Mouse (Mus musculus) embryonic facial prominence, embryonic 10.5 days (tissue): ENCODE measurements around the gene Polr3c. TPM values are rescaled to one million over a fixed set of nuclear protein-coding genes. Genes with fewer than 3 reads are reported as not detected.
"Not testable (repeated sequence)": the region's sequence is repeated elsewhere in the genome, so short reads cannot be mapped to it uniquely, and the experiment has no call there.

Experiments used
- DNase-seq: peaks from one replicate; pipeline ENCODE4 v3.0.0-alpha.2; 2017; ENCODE audit warnings: low spot score
- H3K27ac ChIP-seq: fragments of 300-500 bp; sonication (generic); replicated peaks from 2 replicates; pipeline ENCODE4 v1.5.1; 2016; ENCODE audit warnings: mild to moderate bottlenecking
- H3K27me3 ChIP-seq: fragments of 300-500 bp; sonication (generic); replicated peaks from 2 replicates; pipeline ENCODE4 v1.6.1; 2016; ENCODE audit warnings: low read depth, mild to moderate bottlenecking; ENCODE audit not compliant: poor library complexity, severe bottlenecking
- H3K36me3 ChIP-seq: fragments of 300-500 bp; sonication (generic); replicated peaks from 2 replicates; pipeline ENCODE4 v1.6.1; 2016; ENCODE audit warnings: mild to moderate bottlenecking, moderate library complexity
- H3K4me1 ChIP-seq: fragments of 300-500 bp; sonication (generic); 2 replicates; pipeline ENCODE4 v1.6.1; 2016
- H3K4me3 ChIP-seq: fragments of 300-500 bp; sonication (generic); 2 replicates; pipeline ENCODE4 v1.5.1; 2016; ENCODE audit warnings: mild to moderate bottlenecking, moderate library complexity
- H3K9me3 ChIP-seq: fragments of 300-500 bp; sonication (generic); 2 replicates; pipeline ENCODE4 v1.6.1; 2016; ENCODE audit warnings: mild to moderate bottlenecking
- WGBS: fragments of 180-500 bp; shearing (Covaris S2); methylation state at CpG from one replicate; pipeline ENCODE4 v1.1.7; 2016; 5-methylcytosine and 5-hydroxymethylcytosine counted together
- polyA plus RNA-seq: library from polyadenylated mRNA; unstranded; fragments of >200 nt; fragmentation: Nextera tagmentation; extraction: Ambion mirVana; gene quantifications from 2 replicates; pipeline ENCODE4 v1.2.1, GENCODE M21; 2016

Polr3c gene
- polyA plus RNA-seq, 1 experiment from 2014 or later = 44.1 TPM

- Histone ChIP-seq H3K27ac (no peak overlapping the region), H3K4me1 (peaks cover 24% of the 10 kb centered on the region), H3K36me3 (no peaks in the 10 kb centered on the region), H3K4me3 (no peak overlapping the region), H3K9me3 (no peaks in the 10 kb centered on the region), H3K27me3 (peaks cover 27% of the 10 kb centered on the region)
- WGBS = 94% methylated on average over 5 of the region's 5 CpGs
- no peak for DNase-seq
Observed at GRCm38 (mm10) chr3:96668424-96669067, 58.9 kb downstream of the Polr3c start.

GRCm38 (mm10) chr3:96667316-96667715 lies 60.1 kb downstream of the Polr3c start:
- DNase-seq = no peak
- no peaks in the 10 kb centered on the region for H3K36me3 ChIP-seq
- WGBS = 42% methylated on average over 1 of the region's 1 CpGs

GRCm38 (mm10) chr3:96666916-96667315 lies 60.5 kb downstream of the Polr3c start:
- Histone ChIP-seq H3K27ac (no peak overlapping the region), H3K27me3 (peaks cover 24% of the 10 kb centered on the region), H3K4me1 (peaks cover 32% of the 10 kb centered on the region), H3K9me3 (no peaks in the 10 kb centered on the region), H3K36me3 (no peaks in the 10 kb centered on the region), H3K4me3 (no peak overlapping the region)
- WGBS = 95% methylated on average over 5 of the region's 5 CpGs
- DNase-seq = no peak

More at GRCm38 (mm10) chr3:96667316-96667715, 60.1 kb downstream of the Polr3c start:
- Histone ChIP-seq H3K9me3 (no peaks in the 10 kb centered on the region), H3K27ac (no peak overlapping the region), H3K27me3 (peaks cover 27% of the 10 kb centered on the region), H3K4me3 (no peak overlapping the region), H3K4me1 (peaks cover 32% of the 10 kb centered on the region)

- DNase-seq, H3K4me3 ChIP-seq, H3K27ac ChIP-seq, H3K36me3 ChIP-seq, H3K9me3 ChIP-seq: not testable (repeated sequence)
- Histone ChIP-seq H3K4me1 (peaks cover 32% of the 10 kb centered on the region), H3K27me3 (peaks cover 13% of the 10 kb centered on the region)
- WGBS = 85% methylated on average over 7 of the region's 7 CpGs
Observed at GRCm38 (mm10) chr3:96665732-96666363, 61.6 kb downstream of the Polr3c start.

- no peaks in the 10 kb centered on the region for H3K9me3 ChIP-seq
- peak overlapping the region; percentile 75 for H3K27ac ChIP-seq
- 8% methylated on average over 15 of the region's 18 CpGs for WGBS
- H3K27me3 ChIP-seq = peaks cover 6% of the 10 kb centered on the region; the same call in 1 of the 2 replicates
- H3K36me3 ChIP-seq = no peaks in the 10 kb centered on the region
- peaks cover 19% of the 10 kb centered on the region for H3K4me1 ChIP-seq
- DNase-seq = peak; percentile 90
- H3K4me3 ChIP-seq = peak overlapping the region; percentile 48
Observed at GRCm38 (mm10) chr3:96663432-96664239, 63.8 kb downstream of the Polr3c start.

GRCm38 (mm10) chr3:96662731-96663316 lies 64.6 kb downstream of the Polr3c start:
- DNase-seq = no peak
- Histone ChIP-seq H3K27ac (peak overlapping the region; percentile 75), H3K4me1 (peaks cover 19% of the 10 kb centered on the region), H3K36me3 (0 out of 2 replicates have a peak, but pooled peaks cover 1% of the 10 kb centered on the region), H3K4me3 (peak overlapping the region; percentile 48), H3K27me3 (peaks cover 6% of the 10 kb centered on the region; the same call in 1 of the 2 replicates), H3K9me3 (no peaks in the 10 kb centered on the region)
- 46% methylated on average over 8 of the region's 8 CpGs for WGBS

Other genes with a start within 250 kb of the Polr3c start
- 1.4 and 1.5 TPM in 2 replicates for gene Hfe2, start 202.5 kb downstream of the Polr3c start, polyA plus RNA-seq
- gene Txnip, start 169.7 kb downstream of the Polr3c start, polyA plus RNA-seq = 31.2 and 34.9 TPM in 2 replicates
- 1.6 and 1.9 TPM in 2 replicates for gene Gm16253, start 150.6 kb downstream of the Polr3c start, polyA plus RNA-seq
- gene Polr3gl, start 133.4 kb downstream of the Polr3c start, polyA plus RNA-seq = 30.0 and 33.1 TPM in 2 replicates
- gene Ankrd34a, start 131.0 kb downstream of the Polr3c start, polyA plus RNA-seq = 0.66 and 0.99 TPM in 2 replicates
- gene Lix1l, start 126.5 kb downstream of the Polr3c start, polyA plus RNA-seq = 5.2 and 5.6 TPM in 2 replicates
- 242 and 244 TPM in 2 replicates for gene Rbm8a, start 97.7 kb downstream of the Polr3c start, polyA plus RNA-seq
- 41.6 and 41.9 TPM in 2 replicates for gene Pex11b, start 92.3 kb downstream of the Polr3c start, polyA plus RNA-seq
- 0.09 TPM in 2 replicates for gene Gm42957, start 92.2 kb downstream of the Polr3c start, polyA plus RNA-seq
- 0.39 and 0.55 TPM in 2 replicates for gene Itga10, start 82.0 kb downstream of the Polr3c start, polyA plus RNA-seq
- 0.11 and 0.14 TPM in 2 replicates for gene Ankrd35, start 57.5 kb downstream of the Polr3c start, polyA plus RNA-seq
- 45.2 and 53.4 TPM in 2 replicates for gene Pias3, start 31.2 kb downstream of the Polr3c start, polyA plus RNA-seq
- 12.9 and 13.0 TPM in 2 replicates for gene Nudt17, start 19.1 kb downstream of the Polr3c start, polyA plus RNA-seq
- 66.8 and 69.7 TPM in 2 replicates for gene Rnf115, start within 50 bp of the Polr3c start, polyA plus RNA-seq
- 0.24 TPM in 1 of 2 replicates, not detected in the other for gene Pdzk1, start 101.7 kb upstream of the Polr3c start, polyA plus RNA-seq
- 0.14 and 0.19 TPM in 2 replicates for gene Cd160, start 101.7 kb upstream of the Polr3c start, polyA plus RNA-seq
- 9.4 and 9.6 TPM in 2 replicates for gene Gja5, start 177.1 kb upstream of the Polr3c start, polyA plus RNA-seq
- 38.1 and 42.2 TPM in 2 replicates for gene Gpr89, start 177.7 kb upstream of the Polr3c start, polyA plus RNA-seq
- 0.02 and 0.05 TPM in 2 replicates for gene Gja8, start 198.4 kb upstream of the Polr3c start, polyA plus RNA-seq